Mouse (Mus musculus): Measurements from ENCODE around the gene Olfr610.

GRCm38 (mm10) chr7:103469577-103469976, 42.3 kb downstream of the Olfr610 start, which contains the start of gene Olfr608:
- TF ChIP-seq CTCF (IDR thresholded peaks at IDR 0.05 in 2 of 3, conservative IDR thresholded peaks at IDR 0.05 in 1 of 3; ENCODE audit: control insufficient read depth in 1 of 3, insufficient read depth in 1 of 3, low read depth in 2 of 3, low read length in 3 of 3, poor library complexity in 1 of 3, severe bottlenecking in 1 of 3), result no peak
- TF ChIP-seq JUND (IDR thresholded peaks at IDR 0.05; ENCODE audit: low read depth, low read length), result no peak
- TF ChIP-seq MYB (IDR thresholded peaks at IDR 0.05; ENCODE audit: low read depth, low read length), result no peak
- TF ChIP-seq ETS1 (IDR thresholded peaks at IDR 0.05; ENCODE audit: low read depth, low read length), result no peak
- TF ChIP-seq EP300 (IDR thresholded peaks at IDR 0.05; ENCODE audit: low read depth in 1 of 2, low read length in 2 of 2), result no peak
- no peak for TF ChIP-seq SIN3A (IDR thresholded peaks at IDR 0.05; ENCODE audit: low read length)
- TF ChIP-seq RAD21 (IDR thresholded peaks at IDR 0.05; ENCODE audit: low read depth, low read length), result no peak
- TF ChIP-seq GATA1 (IDR thresholded peaks at IDR 0.05; ENCODE audit: low read depth, low read length), result no peak
- no peak for TF ChIP-seq POLR2A (IDR thresholded peaks at IDR 0.05; ENCODE audit: control insufficient read depth in 1 of 2, insufficient read depth in 1 of 2, low read depth in 1 of 2, low read length in 2 of 2, poor library complexity in 1 of 2)
- no peak for TF ChIP-seq E2F4 (IDR thresholded peaks at IDR 0.05; ENCODE audit: borderline replicate concordance, low read depth, low read length)
- no peak for TF ChIP-seq SMC3 (IDR thresholded peaks at IDR 0.05; ENCODE audit: low read depth, low read length)

Measured in MEL (cell line).